Mouse (Mus musculus) liver, embryonic 15.5 days (tissue): ENCODE results near the gene Ebf4. TPM values are rescaled to one million over a fixed set of nuclear protein-coding genes. Genes with fewer than 3 reads are reported as not detected.

Source experiments
- ATAC-seq: fragments of 200-750 bp; cut with Nextera tagmentation; 2 replicates; pipeline ENCODE4 v1.8.0; 2017; ENCODE audit warnings: moderate number of reproducible peaks, mild to moderate bottlenecking, moderate library complexity; ENCODE audit not compliant: insufficient read depth
- H3K27ac ChIP-seq: fragments of 300-500 bp; sonication (generic); replicated peaks from 2 replicates; pipeline ENCODE4 v1.5.1; 2015; ENCODE audit warnings: mild to moderate bottlenecking, inconsistent platforms
- H3K27me3 ChIP-seq: fragments of 300-500 bp; sonication (generic); 2 replicates; pipeline ENCODE4 v1.6.1; 2015; ENCODE audit warnings: mild to moderate bottlenecking, inconsistent platforms
- H3K36me3 ChIP-seq: fragments of 300-500 bp; sonication (generic); replicated peaks from 2 replicates; pipeline ENCODE4 v1.6.1; 2015; ENCODE audit warnings: moderate library complexity, mild to moderate bottlenecking, inconsistent platforms
- H3K4me1 ChIP-seq: fragments of 300-500 bp; sonication (generic); replicated peaks from 2 replicates; pipeline ENCODE4 v1.6.1; 2015; ENCODE audit warnings: inconsistent platforms
- H3K4me2 ChIP-seq: fragments of 300-500 bp; sonication (generic); 2 replicates; pipeline ENCODE4 v1.6.1; 2015; ENCODE audit warnings: moderate library complexity, mild to moderate bottlenecking, inconsistent platforms
- H3K4me3 ChIP-seq: fragments of 300-500 bp; sonication (generic); replicated peaks from 2 replicates; pipeline ENCODE4 v1.5.1; 2015; ENCODE audit warnings: mild to moderate bottlenecking, inconsistent platforms
- H3K9ac ChIP-seq: fragments of 300-500 bp; sonication (generic); 2 replicates; pipeline ENCODE4 v1.6.1; 2015; ENCODE audit warnings: moderate library complexity, mild to moderate bottlenecking, inconsistent platforms
- H3K9me3 ChIP-seq: fragments of 300-500 bp; sonication (generic); replicated peaks from 2 replicates; pipeline ENCODE4 v1.6.1; 2016; ENCODE audit warnings: inconsistent platforms
- WGBS: fragments of 180-500 bp; shearing (Covaris S2); methylation state at CpG from one replicate; pipeline ENCODE4 v1.1.7; 2015; ENCODE audit warnings: mixed read lengths; ENCODE audit not compliant: insufficient replicate concordance; 5-methylcytosine and 5-hydroxymethylcytosine counted together
- polyA plus RNA-seq: library from polyadenylated mRNA; unstranded; fragments of >200 nt; fragmentation: Nextera tagmentation; extraction: Ambion mirVana; gene quantifications from 2 replicates; pipeline ENCODE4 v1.2.1, GENCODE M21; 2015

Gene Ebf4
- polyA plus RNA-seq, 1 experiment from 2014 or later, result 0.16 TPM

GRCm38 (mm10) chr2:130295331-130296133, 563 bp downstream of the Ebf4 start:
- under 1% methylated on average over 66 of the region's 99 CpGs for WGBS
- H3K27ac ChIP-seq, result no peak overlapping the region
- H3K9ac ChIP-seq, result no peak overlapping the region
- no peaks in the 10 kb centered on the region for H3K36me3 ChIP-seq
- peaks cover 100% of the 10 kb centered on the region for H3K27me3 ChIP-seq
- peaks cover 14% of the 10 kb centered on the region for H3K4me1 ChIP-seq
- peak overlapping the region; percentile 53 for H3K4me3 ChIP-seq
- peak; percentile 17; the same call in 1 of the 2 replicates for ATAC-seq
- no peaks in the 10 kb centered on the region for H3K9me3 ChIP-seq
- H3K4me2 ChIP-seq, result peak overlapping the region; percentile 69

GRCm38 (mm10) chr2:130296134-130296745, 1.3 kb downstream of the Ebf4 start:
- Histone ChIP-seq H3K4me3 (peak overlapping the region; percentile 53), H3K9ac (no peak overlapping the region)
- 7% methylated on average over 20 of the region's 20 CpGs for WGBS

GRCm38 (mm10) chr2:130297580-130297979, 2.6 kb downstream of the Ebf4 start:
- H3K27me3 ChIP-seq, result peaks cover 85% of the 10 kb centered on the region
- no peaks in the 10 kb centered on the region for H3K36me3 ChIP-seq
- no peak for ATAC-seq
- H3K4me3 ChIP-seq, result no peak overlapping the region
- peaks cover 14% of the 10 kb centered on the region for H3K4me1 ChIP-seq
- no peaks in the 10 kb centered on the region for H3K9me3 ChIP-seq
- WGBS, result 58% methylated on average over 9 of the region's 9 CpGs
- no peak overlapping the region for H3K27ac ChIP-seq
- no peak overlapping the region for H3K4me2 ChIP-seq
- H3K9ac ChIP-seq, result no peak overlapping the region

More at GRCm38 (mm10) chr2:130296134-130296745, 1.3 kb downstream of the Ebf4 start:
- Histone ChIP-seq H3K36me3 (no peaks in the 10 kb centered on the region), H3K9me3 (no peaks in the 10 kb centered on the region), H3K4me1 (peaks cover 14% of the 10 kb centered on the region), H3K27ac (no peak overlapping the region), H3K4me2 (peak overlapping the region; percentile 69), H3K27me3 (peaks cover 96% of the 10 kb centered on the region)
- ATAC-seq, result no peak

- Histone ChIP-seq H3K4me1 (no peaks in the 10 kb centered on the region), H3K27me3 (peaks cover 35% of the 10 kb centered on the region), H3K9me3 (no peaks in the 10 kb centered on the region), H3K4me2 (no peak overlapping the region), H3K27ac (no peak overlapping the region), H3K4me3 (no peak overlapping the region), H3K9ac (no peak overlapping the region), H3K36me3 (no peaks in the 10 kb centered on the region)
- 46% methylated on average over 4 of the region's 4 CpGs for WGBS
- no peak for ATAC-seq
These were observed 8.0 kb downstream of the Ebf4 start for GRCm38 (mm10) chr2:130303014-130303413.

GRCm38 (mm10) chr2:130327057-130327456, 32.1 kb downstream of the Ebf4 start:
- WGBS, result 32% methylated on average over 1 of the region's 1 CpGs
- Histone ChIP-seq H3K4me2 (no peak overlapping the region), H3K4me3 (no peak overlapping the region), H3K9me3 (no peaks in the 10 kb centered on the region), H3K27me3 (no peaks in the 10 kb centered on the region), H3K4me1 (no peaks in the 10 kb centered on the region), H3K27ac (no peak overlapping the region), H3K9ac (no peak overlapping the region), H3K36me3 (no peaks in the 10 kb centered on the region)
- ATAC-seq, result no peak

- Histone ChIP-seq H3K27me3 (no peaks in the 10 kb centered on the region), H3K36me3 (no peaks in the 10 kb centered on the region), H3K4me3 (no peak overlapping the region), H3K4me2 (no peak overlapping the region), H3K4me1 (no peaks in the 10 kb centered on the region), H3K27ac (no peak overlapping the region), H3K9me3 (no peaks in the 10 kb centered on the region), H3K9ac (no peak overlapping the region)
- ATAC-seq, result no peak
- 63% methylated on average over 2 of the region's 2 CpGs for WGBS
These were observed 34.5 kb downstream of the Ebf4 start for GRCm38 (mm10) chr2:130329502-130329901.

- no peaks in the 10 kb centered on the region for H3K9me3 ChIP-seq
- 44% methylated on average over 6 of the region's 6 CpGs for WGBS
These were observed 40.1 kb downstream of the Ebf4 start for GRCm38 (mm10) chr2:130335112-130335511.

GRCm38 (mm10) chr2:130340464-130341219, 45.7 kb downstream of the Ebf4 start:
- Histone ChIP-seq H3K9ac (no peak overlapping the region), H3K36me3 (no peaks in the 10 kb centered on the region), H3K9me3 (no peaks in the 10 kb centered on the region), H3K27ac (no peak overlapping the region), H3K4me1 (no peaks in the 10 kb centered on the region), H3K4me3 (no peak overlapping the region), H3K27me3 (0 out of 2 replicates have a peak, but pooled peaks cover 3% of the 10 kb centered on the region), H3K4me2 (no peak overlapping the region)
- WGBS, result 56% methylated on average over 8 of the region's 8 CpGs
- ATAC-seq, result no peak

More at GRCm38 (mm10) chr2:130335112-130335511, 40.1 kb downstream of the Ebf4 start:
- Histone ChIP-seq H3K4me2 (no peak overlapping the region), H3K27ac (no peak overlapping the region), H3K9ac (no peak overlapping the region), H3K27me3 (0 out of 2 replicates have a peak, but pooled peaks cover 3% of the 10 kb centered on the region), H3K36me3 (no peaks in the 10 kb centered on the region), H3K4me1 (no peaks in the 10 kb centered on the region), H3K4me3 (no peak overlapping the region)
- no peak for ATAC-seq

- no peak overlapping the region for H3K4me3 ChIP-seq
- WGBS, result 75% methylated on average over 7 of the region's 7 CpGs
- H3K36me3 ChIP-seq, result no peaks in the 10 kb centered on the region
- ATAC-seq, result no peak
- no peak overlapping the region for H3K27ac ChIP-seq
- H3K4me2 ChIP-seq, result no peak overlapping the region
- H3K27me3 ChIP-seq, result no peaks in the 10 kb centered on the region
- no peaks in the 10 kb centered on the region for H3K4me1 ChIP-seq
- H3K9me3 ChIP-seq, result no peaks in the 10 kb centered on the region
- H3K9ac ChIP-seq, result no peak overlapping the region
These were observed 46.2 kb downstream of the Ebf4 start for GRCm38 (mm10) chr2:130341220-130341580.

GRCm38 (mm10) chr2:130350376-130350775, 55.4 kb downstream of the Ebf4 start:
- H3K9ac ChIP-seq, result no peak overlapping the region
- H3K9me3 ChIP-seq, result no peaks in the 10 kb centered on the region
- no peaks in the 10 kb centered on the region for H3K36me3 ChIP-seq
- H3K4me2 ChIP-seq, result no peak overlapping the region
- no peak overlapping the region for H3K4me3 ChIP-seq
- WGBS, result 61% methylated on average over 3 of the region's 3 CpGs
- no peaks in the 10 kb centered on the region for H3K4me1 ChIP-seq
- peaks cover 13% of the 10 kb centered on the region; the same call in 1 of the 2 replicates for H3K27me3 ChIP-seq
- no peak overlapping the region for H3K27ac ChIP-seq
- no peak for ATAC-seq

- Histone ChIP-seq H3K27me3 (peaks cover 18% of the 10 kb centered on the region), H3K9me3 (no peaks in the 10 kb centered on the region), H3K36me3 (no peaks in the 10 kb centered on the region), H3K4me3 (no peak overlapping the region), H3K9ac (no peak overlapping the region), H3K4me1 (no peaks in the 10 kb centered on the region), H3K4me2 (no peak overlapping the region), H3K27ac (no peak overlapping the region)
- 40% methylated on average over 5 of the region's 5 CpGs for WGBS
- ATAC-seq, result no peak
These were observed 56.9 kb downstream of the Ebf4 start for GRCm38 (mm10) chr2:130351758-130352339.
